Mouse (Mus musculus) thymus, adult 18-20 months (tissue): ENCODE data around the gene Asrgl1.
"Not testable (repeated sequence)": the region's sequence is repeated elsewhere in the genome, so short reads cannot be mapped to it uniquely, and the experiment has no call there.

Source experiments
- DNase-seq, 2 experiments: peaks; one replicate each; pipeline ENCODE4 v3.0.0; 2022; ENCODE audit warnings: mixed read lengths in 2 of 2

Gene Asrgl1

DNA sequence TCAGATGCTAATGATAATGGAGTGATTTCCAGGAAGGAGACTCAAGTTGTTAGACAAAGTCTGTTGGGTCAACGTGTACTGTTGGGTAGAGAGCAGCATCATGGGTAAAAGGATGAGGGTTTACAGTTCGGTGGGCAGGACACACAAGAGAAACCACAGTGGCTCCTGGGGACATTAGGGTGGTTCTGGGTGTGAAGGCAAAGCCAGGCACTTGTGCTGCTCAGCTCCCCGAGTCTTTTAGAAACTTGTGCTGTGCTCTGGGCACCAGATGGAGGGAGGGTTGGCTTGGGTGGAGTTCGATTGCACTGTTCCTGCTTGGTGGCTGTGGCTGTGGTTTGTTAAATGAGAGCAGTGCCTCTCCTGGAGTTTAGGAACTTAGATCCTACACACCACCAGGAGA lies 31.4 kb downstream of the Asrgl1 start:
- DNase-seq: no peak

DNA sequence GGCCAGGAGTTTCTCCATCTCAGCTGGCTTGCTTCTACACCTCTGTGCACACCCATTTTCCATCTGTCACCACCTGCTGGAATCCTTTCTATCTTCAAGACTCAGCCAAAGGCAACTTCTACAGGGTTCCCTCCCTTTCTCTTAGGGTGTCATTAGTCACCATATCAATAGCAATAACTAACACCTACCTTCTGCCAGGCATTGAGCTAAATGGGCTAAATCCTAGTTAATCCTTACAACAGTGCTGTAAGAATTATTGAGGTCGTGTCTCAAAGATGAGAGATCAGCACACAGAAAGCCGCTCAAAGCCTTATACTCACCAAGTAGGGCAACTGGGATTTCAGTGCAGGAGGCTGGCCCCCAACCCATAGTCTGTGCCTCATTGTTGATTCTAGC lies 34.4 kb downstream of the Asrgl1 start:
- no peak for DNase-seq

DNA sequence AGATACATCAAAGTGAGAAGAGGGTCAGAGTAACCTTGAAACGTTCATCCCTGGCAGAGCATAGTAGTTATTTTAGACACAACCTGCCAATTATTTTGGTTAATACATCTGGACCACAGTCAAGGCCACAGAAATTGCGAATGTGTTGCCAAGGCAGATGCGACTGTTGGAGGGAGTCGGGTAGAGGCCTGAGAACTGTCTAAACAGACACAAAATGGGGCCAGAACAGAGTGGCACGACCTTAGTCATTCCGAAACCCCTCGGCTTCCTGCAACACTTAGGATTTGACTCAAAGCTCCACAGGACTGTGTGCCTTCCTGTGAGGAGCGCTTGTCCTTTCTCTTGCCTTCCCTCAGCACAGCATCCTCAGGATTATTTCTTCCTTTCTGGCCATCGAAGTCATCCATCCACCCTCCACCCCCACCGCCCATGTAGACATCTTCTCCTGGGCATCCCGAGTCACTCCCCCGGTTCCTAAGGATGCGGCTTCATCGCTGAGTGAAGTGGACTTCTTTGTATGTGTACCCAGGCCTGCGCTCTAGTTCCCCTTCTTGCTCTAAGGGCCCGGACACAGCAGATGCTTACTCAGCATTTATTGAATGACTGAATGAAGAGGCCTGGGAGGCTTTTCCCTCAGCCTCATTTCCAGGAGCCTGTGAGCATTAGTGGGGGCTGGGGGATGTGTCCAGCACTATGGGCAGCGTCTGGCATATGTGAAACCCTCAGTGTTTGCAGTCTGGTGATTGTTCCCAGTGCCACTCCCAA lies 35.0 kb downstream of the Asrgl1 start:
- no peak for DNase-seq

DNA sequence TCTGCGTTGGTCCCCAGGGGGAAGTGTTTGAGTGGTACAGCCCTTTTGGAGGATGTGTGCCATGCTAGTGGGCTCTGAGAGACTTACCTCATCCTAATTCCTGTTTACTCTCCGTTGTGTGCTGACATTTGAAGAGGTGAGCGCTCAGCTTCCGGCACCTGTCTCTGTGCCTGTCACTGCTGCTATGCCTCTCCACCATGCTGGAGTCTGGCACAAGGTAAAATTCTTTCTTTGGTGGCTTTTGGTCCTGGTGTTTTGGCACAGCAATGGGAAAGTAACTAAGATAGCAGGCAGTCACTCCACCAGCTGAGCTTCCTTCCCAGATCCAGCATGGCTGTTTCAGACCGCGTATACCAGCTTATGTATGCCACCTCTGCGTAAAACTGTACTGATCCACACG lies 35.7 kb downstream of the Asrgl1 start:
- no peak for DNase-seq

DNA sequence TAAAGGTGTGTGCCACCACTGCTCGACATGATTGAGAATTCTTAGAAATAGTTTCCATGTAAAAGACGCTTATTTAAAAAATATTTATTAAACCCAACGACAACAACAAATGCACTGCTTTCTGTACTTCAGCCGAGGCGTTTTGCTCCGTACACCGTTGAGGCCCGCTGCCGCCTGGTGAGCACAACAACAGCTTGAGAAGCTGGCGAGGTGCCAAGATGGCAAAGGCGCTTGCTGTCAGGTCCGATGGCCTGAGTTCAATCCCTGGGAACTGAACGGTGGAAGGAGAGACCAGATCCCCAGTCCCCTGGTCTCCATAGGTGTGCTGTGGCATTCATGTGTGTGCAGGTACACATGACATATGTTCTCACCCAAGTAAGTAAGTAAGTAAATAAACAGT lies 38.0 kb downstream of the Asrgl1 start:
- DNase-seq: no peak

DNA sequence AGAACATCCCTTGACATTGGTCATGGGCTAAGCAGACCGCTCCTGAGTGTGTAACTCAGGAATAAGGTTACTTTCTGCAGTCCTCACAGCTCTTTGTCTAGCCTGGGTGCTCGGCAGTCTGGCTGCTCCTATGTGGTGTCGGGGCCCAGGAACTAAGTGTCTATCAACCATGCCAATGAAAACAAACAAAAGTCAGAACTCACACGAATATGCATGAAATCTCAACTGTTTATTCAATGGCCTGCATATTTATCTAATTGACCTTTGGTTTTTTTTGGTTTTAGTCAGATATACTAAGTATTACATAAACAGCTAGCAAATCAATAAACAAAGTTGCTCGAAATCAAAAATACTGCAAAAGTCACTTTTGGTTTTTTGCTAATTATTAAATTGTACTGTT lies 40.3 kb downstream of the Asrgl1 start:
- no peak for DNase-seq

DNA sequence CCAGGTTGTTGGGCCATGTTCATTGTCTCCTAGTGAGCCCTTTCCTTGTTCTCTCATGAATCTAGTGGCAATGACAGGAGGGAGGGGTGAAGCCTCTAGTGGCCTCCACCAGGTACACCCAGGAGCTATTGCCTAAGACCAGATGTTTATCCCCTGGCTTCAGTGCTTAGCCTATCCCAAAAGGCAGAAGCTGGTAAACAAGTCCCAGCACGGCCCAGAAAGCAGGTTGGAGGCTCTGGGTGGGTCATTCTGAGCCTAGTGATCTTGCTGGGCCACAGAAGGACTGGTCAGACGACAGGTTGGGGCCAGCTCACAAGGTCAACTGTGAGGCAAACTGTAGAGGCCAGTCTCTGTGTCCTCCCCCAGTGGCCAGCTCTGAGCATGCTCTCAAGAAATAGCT lies 44.7 kb downstream of the Asrgl1 start:
- DNase-seq: no peak

DNA sequence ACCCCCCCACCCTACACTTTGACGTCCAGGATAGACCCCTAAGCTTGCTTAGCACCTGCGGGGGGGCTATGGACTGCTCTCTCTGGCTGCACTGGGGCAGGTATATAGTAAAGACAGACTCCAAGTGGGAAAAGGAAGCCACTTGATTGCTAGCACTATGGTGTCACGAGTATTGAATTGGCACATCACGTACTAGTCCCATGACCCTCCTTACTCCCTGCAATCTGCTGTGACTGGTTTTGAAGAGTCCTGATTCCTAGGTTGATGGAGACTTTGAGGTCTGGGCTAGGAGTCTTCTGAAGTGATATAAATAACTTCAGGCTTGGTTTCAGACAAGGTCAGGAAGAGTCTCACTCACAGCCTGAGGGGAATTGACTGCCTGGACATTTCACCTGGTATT lies 45.2 kb downstream of the Asrgl1 start:
- DNase-seq: no peak

DNA sequence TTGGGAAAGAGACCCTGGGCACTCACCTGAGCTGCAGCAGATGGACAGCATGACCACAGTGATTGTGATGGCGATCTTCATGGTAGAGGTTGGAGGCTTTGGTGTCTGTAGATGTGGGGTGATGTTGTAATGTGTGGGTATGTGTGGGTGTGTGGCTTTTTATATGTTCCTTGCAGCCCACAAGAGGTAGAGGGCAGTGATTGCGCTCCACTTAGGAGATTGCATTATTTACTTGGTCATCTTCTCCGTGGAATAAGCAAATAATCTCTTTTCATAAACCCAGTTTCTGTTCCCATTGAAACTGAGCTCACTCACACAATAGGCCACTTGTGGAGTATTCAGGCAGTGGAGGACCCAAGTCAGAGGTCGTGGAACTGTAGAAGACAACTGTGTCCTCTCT lies 47.6 kb downstream of the Asrgl1 start, which contains the start of gene Scgb1a1:
Gene Scgb1a1, minus strand, starts transcription at position 138 of the 400 bp plus-strand sequence.
- no peak for DNase-seq

DNA sequence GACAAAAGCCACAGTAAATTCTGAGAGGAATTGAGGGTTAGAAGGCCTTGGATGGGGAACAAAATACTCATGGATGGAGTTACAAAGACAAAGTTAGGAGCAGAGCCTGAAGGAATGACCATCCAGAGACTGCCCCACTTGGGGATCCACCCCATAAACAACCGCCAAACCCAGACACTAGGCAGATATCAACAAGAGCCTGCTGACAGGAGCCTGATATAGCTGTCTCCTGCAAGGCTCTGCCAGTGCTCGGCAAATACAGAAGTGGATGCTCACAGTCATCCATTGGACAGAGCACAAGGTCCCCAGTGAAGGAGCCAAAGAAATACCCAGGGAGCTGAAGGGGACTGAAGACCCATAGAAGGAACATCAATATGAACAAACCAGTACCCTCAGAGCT lies 51.5 kb downstream of the Asrgl1 start:
- DNase-seq: not testable (repeated sequence)

DNA sequence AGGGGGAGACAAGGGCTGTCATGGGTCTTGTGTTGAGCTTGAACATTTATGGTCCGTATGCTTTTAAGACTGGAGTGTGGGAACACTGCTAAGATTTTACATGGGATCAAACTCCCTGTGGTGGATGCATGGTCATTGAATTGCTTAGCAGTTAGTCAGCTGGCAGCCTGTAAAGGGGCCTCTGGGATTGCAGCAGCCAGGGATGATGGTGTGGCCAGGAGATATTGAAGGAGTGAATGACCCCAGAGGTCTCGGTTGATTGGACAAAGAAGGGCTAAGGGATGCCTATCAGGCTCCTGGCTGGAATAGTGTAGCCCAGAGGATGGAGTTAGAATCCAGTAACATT lies 52.5 kb downstream of the Asrgl1 start:
- no peak for DNase-seq

DNA sequence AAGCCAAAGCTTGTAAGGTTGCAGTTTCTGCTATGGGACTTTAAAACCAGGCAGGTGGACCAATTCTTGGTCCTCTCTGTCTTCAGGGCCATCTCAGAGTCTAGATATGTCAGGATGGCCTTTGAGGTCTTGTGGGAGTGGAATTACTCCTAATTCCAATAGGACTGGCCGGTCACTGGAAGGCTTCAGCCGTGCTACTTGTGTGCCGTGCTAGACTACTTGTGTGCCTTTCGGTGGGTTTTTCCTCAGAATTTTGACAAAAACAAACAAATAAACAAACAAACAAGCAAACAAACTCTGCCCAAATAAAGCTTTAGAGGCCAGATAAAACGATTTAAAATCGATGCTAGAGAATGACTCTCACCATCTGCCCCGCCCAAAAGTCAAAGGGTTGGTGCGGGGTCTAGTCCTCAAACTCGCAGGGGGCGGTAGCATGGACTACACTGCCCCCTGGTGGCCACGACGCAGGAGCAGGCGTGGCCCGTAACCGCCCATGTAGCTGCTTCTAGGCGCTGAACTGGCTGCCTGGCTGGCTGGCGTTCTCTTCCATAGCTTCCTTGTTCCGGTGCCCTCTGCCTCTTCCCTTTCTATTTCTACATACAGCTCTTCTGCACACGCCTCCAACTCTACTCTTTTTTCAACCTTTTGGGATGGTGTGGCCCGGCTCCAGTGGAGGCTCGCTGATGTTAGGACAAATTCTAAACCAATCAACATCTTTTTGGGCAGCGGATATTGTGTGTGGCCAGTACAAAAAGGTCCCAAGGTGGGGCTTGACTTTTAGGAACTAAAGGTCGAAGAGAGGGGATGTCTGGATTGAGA lies 53.0 kb downstream of the Asrgl1 start:
- peak; percentile 64 to 67 for DNase-seq

DNA sequence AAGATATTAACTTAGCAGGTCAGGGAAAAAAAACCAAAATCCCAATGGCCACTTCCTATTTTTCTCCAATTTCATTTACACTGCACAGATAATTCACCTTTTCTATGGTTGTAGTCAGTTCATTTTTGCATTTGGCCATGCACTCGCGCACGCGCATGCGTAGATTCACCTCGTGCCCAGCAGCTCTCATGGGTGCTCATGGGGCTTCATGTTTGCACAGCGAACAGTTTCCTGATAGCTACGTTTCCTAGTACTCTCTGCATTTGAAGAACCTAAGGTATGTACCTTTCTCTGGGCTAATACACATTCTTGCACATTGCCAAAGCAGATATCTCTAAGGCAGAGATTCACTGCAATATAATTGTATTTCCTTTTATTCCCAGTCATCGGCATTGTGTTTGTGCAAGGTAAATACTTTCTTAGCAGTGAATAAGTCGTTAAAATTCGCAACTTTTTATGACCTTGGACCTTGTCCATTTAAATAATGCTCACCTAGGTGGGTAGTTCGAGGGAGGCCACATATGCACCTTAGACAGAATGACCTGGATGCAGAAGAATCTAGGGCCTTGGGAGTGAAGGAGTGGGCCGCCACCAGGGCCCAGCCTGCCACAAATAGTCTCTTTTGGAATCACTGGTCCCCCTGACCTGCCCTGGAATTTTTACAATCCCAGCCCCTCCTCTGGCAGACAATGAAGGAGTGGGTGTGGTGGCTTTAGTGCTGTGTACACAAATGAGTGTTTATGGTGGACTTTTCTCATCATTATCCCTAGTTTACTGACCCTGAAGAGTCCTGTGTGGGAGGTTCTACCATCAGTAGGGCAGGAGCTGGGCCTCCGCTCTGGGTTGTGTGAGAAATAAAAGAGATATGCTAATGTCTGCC lies 53.9 kb downstream of the Asrgl1 start:
- DNase-seq: no peak

DNA sequence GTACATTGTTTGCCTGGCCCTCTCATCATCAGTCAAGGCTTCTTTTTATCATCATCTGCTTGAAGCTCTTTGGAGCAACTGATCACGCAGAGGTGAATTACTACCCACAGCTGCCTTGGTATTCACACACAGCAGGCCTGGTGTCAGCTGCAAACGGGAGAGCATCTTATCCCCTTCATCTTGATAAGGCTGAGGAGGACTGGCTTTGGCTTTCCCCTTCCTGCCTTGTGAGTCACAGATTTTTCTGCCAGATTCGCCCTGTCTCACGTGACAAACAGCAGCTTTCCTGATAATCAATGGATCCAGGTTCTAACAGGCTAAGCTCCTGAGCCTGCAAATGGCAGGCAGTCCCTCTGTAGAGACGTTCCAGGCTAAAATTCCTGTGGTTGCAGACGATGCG lies 55.5 kb downstream of the Asrgl1 start:
- no peak for DNase-seq

DNA sequence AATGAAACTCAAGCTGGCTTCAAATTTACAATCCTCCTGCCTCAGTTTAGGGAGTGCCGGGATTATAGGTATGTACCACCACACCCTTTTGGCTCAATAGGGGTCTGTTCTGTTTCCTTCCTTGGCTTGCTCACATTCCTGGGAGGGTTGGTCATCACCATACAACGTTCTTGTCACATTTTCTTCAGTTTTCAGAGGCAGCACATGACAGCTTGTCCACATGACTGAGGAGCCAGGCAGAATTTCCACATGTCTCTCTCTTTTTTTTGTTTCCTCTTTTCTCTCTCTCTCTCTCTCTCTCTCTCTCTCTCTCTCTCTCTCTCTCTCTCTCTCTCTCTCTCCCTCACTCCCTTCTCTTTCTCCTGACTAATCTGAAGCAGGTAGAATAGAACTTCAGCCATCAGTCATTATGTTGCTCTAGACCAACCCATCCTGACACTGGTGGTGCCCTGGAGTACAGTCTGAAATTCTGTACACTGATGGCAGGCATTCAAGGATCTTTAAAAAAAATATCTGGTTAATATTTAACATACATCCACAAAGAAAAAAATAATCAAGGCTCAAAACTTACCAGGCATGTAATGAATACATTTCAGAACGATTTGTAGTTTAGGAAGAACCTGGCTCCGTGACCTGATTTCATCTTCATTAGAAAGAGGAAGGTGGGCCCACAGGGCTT lies 58.3 kb downstream of the Asrgl1 start:
- DNase-seq: no peak

DNA sequence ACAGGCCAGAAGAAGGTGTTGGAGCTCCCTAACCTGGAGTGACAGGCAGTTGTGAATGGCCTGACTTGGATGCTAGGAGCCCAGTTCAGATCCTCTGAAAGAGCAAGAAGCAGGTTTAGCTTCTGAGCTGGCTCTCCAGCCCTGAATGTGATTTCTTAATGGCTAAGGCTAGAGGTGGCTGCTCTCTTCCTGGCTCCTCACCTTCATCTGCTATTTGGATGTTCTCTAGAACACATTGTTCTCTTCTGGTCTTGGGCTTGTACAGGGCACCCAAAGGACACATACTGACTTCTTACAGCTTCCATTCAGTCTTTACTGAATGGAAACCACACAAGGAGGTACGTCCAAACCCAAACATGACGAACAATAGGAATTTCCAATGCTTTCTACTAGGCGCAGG lies 59.4 kb downstream of the Asrgl1 start:
- DNase-seq: no peak

DNA sequence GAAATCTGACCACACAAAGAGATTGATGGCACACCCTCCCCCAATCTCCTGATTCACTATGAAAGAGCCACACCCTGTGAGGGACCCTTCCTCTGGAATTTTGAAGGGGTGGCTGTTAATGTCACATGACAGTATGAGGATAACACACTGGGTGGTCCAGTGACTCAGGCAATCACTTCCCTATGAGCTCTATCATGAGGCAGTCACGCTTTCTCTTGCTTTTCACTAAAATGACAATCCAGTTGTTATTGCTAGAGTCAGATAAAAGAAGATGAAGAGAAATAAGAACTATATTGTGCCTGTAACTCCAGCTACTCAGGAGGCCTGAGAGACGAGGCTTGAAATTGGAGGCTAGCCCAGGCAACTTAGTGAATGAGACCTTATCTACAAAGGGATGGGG lies 59.9 kb downstream of the Asrgl1 start:
- DNase-seq: no peak

DNA sequence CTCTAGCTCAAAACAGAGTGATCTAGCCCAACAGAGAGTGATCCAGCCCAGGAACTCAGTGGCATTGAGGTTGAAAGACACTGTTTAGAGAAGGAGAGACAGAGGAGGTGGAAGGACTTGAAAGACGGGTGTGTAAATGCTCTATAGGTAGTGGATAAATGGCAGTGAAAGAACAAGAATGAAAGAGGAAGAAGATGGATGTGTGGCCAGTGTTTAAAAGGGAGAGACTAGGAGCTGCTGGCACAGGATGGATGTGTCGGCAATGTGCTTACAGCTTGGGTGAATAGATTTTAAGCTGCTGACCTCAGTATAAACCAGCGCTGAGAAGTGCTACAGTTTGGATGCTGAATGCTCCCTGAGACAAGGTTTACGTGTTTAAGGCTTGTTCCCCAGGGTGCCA lies 61.0 kb downstream of the Asrgl1 start:
- DNase-seq: no peak

DNA sequence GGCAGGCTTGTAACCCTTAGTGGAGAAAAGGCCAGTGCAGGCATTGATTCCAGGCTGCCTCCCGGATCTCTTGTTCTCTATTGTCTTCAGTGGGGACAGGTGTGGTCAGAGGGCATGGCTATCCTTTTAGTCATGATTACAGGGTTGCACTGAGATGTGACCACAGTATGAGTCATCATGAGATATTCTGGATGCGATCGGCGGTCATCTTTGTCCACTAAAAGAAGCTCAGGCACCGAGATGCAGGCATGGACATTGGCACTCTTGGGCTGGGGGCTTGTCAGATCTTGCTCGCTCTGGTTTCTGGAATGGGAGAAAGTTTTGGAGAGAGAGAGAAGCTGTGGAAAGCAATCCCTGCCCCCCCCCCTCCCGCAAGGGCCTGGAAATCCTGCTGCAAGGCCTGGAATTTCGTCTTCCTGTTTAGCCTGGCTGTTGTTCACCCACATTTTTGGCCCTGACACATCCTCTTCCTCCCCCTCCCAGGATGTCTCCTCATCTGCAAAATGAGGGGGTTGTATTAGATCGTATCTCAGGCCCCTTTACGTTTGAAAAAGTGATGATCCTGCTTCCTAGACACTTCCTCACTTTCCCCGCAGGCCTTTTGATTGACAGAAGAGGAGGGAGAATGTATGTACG lies 61.5 kb downstream of the Asrgl1 start:
- no peak for DNase-seq

DNA sequence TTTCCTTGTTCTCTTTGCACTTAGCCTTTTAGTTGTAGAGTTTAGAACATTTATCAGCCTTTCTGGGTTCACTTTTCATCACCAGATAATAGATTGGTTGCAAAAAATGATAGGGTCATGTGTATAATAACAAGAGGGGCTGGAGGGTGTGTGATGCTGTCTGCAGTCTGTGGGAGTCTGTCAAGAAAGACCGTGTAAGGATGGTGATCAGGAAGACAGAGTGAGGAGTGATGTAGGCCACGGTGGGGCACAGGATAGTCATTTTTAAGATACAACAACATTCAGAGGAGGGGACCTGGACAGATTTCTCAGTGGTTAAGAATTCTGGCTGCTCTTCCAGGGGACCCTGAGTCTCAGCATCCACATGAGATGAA lies 63.3 kb downstream of the Asrgl1 start:
- no peak for DNase-seq

DNA sequence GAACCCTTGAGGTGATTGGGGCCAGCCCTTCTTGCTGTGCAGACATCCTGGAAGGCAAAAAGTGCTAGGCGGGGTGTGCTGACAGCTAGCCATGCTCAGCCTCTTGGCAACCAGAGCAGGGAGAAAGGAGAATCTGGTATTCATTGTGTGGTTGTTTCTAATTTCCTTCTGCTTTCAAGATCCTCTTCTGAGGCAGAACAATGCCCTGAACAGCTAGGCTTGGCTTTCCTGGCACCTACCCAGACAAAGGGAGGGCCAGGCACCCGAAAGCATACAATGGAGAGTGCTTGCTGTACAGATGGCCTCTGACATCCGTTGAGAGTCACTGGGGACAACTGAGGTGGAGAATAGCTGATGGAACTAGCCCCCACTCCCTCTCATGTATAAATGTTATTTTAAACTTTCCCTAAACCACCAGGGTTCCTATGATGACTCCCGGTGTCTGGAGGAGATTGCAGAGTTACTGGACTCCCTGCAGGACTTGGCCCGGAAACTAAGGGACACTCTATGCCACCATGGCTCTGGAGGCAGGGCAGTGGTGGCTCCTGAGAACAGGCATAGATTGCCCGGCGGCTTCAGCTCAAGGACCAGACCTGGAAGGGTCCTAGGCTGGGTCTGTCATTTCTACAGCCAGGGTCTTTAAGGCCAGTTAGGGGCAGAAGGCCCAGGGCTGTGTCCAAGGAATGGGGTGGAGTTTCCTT lies 63.8 kb downstream of the Asrgl1 start:
- DNase-seq: no peak

DNA sequence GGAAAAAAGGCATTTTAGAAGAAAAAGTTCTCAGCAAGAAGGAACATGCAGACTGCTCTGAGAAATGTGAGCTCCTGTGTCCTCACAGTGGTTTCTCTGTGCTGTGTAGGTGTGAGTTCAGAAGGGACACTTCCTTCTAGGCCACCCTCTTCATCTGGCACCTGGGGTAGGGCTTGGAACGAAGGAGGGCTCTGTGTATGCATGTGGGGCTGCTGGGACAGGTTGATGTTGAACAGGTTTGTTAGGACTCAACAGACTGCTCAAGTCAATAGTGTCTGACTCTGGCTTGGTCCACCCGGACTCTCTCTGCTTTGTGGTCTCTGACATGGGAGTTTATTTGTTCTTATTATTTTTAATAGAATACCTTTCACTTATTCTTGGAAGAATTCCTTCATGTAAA lies 65.1 kb downstream of the Asrgl1 start:
- DNase-seq: no peak
